Mouse (Mus musculus) thymus, postnatal 14 days (tissue): Measurements from ENCODE around the gene Simc1.
"Not testable (repeated sequence)": the region's sequence is repeated elsewhere in the genome, so short reads cannot be mapped to it uniquely, and the experiment has no call there.

Experiments
- DNase-seq: peaks from one replicate; pipeline ENCODE4 v3.0.0; 2021

Gene Simc1

DNA sequence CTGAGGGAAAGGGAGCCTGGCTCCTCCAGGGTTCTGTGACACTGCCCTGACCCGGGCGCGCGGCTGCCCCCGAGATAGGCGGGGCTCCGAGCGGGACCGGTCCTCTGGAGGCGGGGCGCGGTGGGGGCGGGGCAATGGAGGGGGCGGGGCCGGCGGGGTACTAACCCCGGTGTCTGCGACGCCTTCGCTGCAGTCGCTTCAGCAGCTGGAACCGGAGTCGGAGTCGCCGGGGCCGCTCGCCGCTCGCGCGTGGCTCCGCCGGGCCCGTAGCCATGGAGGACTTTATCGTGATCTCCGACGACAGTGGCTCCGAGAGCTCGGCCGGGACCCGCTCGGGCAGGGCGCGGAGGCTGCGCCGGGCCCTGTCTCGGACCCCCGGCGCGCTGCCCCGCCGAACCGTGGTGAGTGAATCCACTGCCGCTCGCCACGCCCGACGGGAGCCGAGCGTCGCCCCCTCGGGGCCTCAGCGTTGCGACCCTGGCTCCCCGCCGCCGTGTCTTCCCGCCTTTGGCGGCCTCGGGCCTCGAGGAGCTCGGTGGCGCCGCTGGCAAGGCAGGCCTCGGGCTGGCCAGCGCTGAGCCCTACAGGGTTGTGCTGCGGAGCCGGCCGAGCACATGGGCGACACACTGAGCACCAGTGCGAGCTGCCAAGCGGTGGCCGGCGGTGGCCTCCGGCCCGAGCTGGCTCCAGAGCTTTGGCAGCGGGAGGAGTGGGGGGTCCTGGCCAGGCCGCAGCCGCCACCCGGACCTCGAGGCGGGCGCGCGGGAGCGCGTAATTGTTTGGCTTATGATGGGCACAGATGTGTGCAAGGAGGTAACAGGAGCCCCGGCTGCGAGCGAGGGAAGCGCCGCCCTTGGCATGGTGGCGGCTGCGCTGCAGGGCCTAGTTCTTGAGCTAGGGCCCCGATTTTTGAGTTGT lies at the start of gene Simc1:
Gene Simc1, plus strand, starts transcription at position 176 of the 918 bp plus-strand sequence.
- DNase-seq, result peak; percentile 83

DNA sequence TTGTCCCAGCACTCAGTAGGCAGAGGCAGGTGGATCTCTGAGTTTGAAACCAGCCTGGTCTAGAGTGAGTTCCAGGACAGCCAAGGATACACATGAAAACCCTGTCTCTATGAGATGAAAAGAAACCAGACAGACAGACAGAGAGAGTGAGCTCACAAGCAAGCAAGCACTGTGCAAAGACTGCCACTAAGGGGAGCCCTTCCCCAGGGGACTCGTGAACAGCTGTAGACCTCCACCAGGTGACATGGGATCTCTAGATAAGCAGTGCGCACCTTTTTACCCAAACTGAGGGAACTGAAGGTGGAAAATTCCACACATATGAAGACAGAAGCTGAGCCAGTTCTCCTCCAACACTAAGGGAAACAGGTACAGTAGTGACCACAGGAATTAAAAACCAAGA lies 46.5 kb upstream of the Simc1 start:
- peak; percentile 52 for DNase-seq

DNA sequence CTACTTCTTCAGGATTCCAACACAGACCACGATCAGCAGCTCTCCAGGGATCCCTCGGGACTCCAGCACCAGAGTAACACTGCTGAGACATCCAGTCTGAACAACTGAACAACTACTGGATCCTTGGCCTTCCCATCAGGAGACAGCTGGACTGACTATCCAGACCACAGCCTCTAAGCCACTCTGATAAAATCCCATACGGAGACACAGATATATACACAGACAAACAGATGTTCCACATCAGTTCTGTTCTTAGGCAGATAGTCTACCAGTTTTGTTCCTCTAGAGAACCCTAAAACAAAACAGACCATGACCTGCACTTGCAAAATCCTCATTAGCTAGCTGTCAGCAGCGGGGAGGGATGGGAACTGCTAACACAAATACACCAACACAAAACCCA lies 44.3 kb upstream of the Simc1 start:
- DNase-seq, result no peak

DNA sequence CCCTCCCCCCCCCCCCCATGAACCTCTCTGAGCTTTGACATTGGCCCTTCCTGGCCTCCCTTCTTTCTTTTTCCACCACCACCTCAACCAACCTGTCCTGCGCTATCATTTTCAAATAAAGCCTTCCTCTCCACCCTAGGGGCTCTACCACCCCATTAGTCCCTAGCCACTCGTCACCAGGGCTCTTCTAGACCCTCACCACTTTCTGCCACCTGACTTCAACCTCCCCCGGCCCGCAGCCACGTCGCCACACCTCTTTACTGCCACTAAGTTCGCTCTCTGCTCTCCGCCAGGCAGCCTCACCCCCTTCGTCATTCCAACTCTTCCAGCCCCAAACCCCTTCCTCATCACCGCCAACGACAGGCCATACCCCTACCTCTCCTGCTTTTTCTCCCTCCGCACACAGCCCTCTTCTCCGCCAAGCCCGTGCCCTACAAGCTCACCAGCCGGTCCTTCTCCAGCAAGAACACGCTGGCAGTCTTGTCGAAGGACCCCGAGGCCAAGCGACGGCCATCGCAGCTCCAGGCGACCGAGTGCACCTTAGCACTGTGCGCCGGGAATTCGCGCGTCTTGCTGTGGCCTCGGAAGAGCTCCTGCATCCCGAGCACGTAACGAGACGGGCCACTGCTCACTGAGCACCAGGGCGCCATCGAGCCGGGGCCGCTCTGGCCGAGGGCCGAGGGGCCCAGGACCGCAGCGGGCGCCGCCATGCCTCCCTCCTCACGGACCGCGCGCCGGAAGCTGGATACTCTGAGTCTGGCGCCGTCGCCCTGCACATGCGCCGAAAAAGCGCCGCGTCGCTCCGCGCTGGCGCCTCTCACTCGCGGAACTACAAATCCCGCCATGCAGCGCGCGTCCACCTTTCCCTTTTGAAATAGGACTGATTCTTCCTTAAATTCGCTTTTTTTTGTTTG lies 35.2 kb upstream of the Simc1 start, which contains the start of gene Thoc3:
Gene Thoc3, minus strand, starts transcription at position 752 of the 914 bp plus-strand sequence.
- DNase-seq, result peak; percentile 92

DNA sequence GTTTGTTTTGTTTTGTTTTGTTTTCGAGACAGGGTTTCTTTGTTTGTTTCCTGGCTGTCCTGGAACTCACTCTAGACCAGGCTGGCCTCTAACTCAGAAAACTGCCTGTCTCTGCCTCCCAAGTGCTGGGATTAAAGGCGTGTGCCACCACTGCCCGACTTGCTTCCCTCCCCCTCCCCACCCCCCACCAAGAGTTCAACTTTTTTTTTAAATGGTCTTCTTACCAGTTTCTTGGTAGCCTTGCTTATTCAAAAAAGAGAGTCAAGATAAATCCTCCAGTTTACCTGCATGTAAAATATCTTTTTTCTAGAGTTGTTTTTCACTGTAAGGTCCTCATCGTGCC lies 34.6 kb upstream of the Simc1 start:
- no peak for DNase-seq

DNA sequence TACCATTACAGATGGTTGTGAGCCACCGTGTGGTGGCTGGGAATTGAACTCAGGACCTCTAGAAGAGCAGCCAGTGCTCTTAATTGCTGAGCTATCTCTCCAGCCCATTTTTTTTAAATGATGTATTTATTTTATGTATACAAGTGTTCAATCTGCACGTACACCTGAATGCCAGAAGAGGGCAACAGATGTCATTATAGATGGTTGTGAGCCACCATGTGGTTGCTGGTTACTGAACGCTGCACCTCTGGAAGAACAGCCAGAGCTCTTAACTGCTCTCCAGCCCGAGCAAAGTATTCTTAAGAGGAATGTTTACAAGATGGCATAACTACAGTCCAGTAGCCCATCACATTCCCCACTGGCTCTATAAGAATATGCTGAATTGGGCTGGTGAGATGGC lies 31.6 kb upstream of the Simc1 start:
- DNase-seq, result no peak

DNA sequence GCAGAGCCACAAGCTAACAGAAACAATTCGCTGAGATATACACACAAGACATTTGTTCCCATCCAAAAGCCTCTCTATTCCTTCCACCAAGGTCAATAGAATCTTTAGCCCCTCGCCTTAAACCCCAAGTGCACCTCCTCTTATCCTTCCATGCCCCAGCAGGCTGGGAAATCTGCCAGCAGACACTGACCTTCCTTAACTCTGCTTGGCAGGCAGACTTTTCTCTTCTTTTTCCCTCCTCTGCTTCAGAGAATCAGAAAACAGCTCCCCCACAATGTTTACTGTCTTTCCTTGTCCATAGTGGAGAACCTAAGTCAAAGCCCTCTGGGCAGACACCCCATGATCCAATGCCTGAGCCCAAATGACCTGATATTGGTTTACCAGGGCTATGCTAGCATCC lies 28.6 kb upstream of the Simc1 start:
- no peak for DNase-seq

DNA sequence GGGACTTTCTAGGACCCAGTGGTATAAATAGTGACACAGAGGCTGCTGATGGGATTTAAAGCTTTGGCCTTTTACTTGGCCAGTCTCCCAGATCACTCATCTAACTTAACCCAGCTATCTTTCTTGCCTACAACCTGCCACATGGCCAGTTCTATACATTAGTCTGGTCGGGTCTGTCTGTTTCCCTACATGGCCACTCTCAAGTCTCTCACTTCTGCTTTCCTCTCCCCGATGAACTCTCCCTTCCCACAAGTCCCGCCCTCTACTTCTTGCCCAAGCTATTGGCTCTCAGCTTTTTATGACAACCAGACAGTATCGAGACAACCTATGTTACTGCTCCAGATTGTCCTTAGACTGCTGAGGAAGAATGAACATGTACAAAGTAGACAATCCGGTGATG lies 27.9 kb upstream of the Simc1 start:
- no peak for DNase-seq

DNA sequence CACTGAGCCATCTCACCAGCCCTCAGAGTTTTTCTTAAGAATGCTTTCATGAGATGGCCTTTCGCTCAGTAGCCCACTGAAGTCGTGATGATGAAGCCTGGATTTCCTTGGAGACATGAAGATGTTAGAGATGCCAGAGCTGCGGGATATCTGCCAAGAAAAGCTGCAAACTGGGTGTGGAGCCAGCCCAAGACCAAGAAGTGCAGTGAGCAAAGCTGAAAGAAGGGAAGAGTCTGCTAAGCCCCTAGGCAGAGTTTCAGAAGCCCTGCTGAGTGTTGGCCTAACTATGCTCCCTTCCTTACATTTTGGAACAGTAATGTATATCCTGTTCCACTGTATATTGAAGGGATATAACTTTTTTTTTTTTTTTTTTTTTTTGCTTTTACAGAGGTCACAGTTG lies 24.3 kb upstream of the Simc1 start:
- DNase-seq, result no peak

DNA sequence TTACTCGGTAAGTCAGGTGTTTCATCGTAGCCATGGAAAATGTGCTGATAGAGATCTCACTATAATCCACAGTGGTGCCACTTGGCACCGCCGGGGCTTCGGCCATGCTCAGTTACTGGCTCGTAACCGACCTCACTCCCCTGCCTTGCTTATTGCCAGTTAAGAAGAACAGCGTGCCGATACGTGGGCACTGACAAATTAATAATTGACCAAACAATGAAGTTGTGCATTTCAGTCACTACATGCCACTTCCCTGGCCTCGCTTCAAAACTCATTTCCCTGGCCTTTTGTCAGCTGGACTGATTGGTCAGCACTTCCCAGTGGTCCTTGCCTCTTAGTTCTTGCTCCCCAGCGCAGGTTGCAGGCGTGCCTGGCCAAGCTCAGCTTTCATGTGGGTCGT lies 22.1 kb upstream of the Simc1 start:
- DNase-seq, result no peak

DNA sequence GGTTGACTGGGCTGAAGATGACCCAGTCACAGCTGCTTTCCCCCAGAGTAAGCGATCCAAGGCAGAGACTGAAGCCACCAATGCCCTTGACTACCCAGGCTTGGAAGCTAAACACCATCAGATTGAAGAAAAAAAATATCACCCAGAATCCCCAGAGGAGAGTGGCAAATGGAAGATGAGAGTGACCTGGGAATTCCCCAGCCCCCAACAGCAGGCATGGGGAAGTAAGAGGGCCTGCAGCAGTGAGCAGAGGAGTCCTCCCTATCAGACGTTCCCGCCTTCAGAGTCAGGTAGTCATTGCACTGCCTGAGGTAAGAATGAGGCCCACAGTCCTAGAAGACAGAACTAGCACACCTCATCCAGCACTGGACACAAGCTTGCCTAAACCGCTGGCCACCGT lies 13.2 kb upstream of the Simc1 start:
- DNase-seq, result no peak

DNA sequence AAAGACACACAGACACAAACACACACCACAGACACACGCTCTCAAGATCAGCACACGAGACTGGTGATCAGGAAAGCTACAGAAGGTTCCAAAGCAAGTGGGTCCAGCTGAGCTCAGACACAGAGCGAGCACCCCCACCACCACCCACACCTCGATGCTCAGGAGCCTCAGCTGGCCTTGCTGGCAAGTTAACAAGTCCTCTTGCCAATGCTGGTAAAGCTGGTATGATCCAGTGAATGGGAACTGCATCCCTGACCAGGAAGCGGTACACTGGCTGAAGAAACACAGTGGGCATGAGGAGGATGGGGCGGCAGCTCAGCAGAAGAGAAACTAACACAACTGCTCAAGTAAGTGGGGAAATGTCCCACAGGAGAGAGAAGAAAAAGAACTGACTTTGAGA lies 12.2 kb upstream of the Simc1 start:
- DNase-seq, result no peak

DNA sequence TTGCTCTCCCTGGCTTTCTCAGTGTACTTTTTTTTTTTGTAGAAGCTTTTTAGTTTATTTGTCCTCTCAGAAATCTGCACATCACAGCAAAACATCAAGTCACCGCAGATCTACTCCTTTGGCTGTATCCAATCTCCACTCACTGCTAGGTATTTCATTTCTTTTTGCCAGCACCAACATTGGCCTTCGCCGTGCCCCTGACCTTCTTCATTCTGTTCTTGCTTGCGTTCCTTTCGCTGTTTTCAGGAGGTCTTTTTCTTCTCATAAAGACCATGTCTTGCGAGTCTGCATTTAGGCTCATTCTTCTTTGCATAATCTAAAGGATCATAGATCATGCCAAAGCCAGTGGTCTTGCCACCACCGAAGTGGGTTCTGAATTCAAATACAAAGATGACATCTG lies 4.0 kb upstream of the Simc1 start:
- DNase-seq, result not testable (repeated sequence)

DNA sequence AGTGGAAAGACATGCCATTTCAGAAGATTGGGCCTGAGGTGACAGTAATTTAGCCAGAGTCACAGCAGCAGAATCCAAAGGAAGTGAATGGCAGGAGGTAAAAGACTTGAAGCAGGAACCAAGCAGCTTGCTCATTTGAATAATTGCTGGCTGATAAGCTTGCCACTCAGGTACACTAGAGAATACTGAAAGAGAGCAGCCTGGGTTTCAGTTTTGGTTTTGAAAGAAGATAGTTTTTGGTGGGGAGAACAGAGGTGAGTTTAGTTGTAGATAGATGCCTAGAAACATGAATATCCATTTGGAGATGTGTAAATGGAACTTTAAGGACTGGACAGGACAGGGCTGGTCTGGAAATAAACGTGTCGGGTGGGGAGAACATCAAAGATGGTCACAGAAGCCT lies 2.2 kb upstream of the Simc1 start:
- no peak for DNase-seq

DNA sequence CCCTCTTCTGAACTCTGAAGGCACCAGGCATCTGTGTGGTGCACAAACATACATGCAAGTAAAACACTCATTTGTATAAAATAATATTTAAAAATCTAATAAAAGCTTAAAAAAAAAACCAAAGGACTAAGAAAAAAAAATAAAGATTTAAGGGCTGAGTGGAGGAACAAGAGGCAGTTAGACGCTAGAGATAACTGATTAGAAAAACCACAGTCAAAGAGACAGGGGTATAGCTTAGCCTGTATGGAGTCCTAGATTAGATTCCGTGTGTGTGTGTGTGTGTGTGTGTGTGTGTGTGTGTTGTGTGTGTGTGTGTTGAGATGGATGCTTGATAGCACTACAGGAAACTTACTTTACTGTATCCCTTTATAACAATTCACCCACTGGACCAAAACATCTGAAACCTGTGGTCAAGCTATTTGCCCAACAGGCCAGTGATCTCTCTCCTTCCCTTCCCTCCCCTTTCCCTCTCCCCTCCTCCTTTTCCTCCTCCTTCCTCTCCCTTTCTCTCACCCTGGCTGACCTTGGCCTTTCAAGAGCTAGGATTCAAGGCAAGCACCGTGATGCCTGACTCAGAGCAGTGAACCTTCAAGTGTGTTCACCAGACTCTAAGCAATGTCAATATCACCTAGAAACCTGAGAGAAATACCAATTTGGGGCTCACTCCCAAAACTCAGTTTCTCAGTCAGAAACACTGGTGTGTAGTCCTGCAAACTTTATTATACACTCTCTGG lies 1.5 kb upstream of the Simc1 start:
- no peak for DNase-seq

DNA sequence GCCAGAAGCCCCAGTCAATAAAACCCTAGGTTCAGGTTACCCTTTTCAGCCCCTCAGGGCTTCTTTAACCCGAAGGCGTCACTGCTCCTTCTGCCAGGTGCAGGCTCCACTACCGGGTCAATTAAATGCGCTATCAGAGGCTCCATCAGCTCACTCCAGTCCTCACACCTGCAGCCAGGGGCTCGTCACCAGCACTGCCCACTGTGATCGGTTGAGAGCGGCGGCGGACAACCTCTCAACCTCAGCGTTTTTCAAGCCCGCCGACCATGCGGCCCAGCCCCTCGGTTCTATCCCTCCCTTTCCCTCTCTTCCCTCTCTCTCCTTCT lies 338 bp upstream of the Simc1 start:
- DNase-seq, result no peak

DNA sequence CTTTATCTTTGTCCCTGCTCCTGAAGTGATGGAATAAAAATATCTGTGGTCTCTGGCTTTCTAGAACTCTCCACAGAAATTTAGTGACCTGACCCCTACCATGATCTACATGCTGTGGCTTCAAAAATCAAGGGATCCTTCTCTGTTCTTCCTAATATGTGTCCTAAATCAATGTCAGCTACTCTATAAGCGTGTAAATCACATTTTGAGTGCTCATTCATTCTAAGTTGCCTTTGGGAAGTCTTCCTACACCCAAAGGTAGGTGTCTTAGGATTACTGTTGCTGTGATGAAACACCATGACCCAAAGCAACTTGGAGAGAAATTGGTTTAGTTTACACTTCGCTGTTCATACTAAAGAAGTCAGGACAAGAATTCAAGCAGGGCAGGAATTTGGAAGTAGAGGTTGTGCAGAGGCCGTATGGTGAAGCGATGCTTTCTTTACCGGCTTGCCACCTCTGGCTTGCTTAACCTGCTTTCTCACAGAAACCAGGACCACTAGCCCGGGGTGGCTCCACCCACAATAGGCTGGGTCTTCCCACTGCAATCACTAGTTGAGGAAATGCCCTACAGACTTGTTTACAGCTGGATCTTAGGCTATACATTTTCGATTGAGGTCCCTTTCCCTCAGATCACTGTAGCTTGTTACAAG lies 1.2 kb downstream of the Simc1 start:
- peak; percentile 16 for DNase-seq

DNA sequence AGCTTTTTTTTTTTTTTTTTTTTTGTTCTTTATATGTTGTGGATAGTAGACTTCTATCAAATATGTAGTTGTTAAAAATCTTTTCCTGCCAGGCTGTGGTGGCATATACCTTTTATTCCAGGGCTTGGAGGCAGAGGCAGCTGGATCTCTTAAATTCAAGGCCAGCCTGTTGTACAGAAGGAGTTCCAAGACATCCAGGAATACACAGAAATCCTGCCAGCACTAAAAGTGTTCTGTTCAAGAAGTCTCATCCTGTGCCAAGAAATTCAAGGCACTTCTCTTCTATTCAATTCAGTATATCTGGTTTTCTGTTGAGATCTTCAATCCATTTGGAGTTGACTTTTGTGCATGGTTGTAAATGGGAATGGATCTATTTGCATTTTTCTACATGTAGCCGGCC lies 2.3 kb downstream of the Simc1 start:
- no peak for DNase-seq

DNA sequence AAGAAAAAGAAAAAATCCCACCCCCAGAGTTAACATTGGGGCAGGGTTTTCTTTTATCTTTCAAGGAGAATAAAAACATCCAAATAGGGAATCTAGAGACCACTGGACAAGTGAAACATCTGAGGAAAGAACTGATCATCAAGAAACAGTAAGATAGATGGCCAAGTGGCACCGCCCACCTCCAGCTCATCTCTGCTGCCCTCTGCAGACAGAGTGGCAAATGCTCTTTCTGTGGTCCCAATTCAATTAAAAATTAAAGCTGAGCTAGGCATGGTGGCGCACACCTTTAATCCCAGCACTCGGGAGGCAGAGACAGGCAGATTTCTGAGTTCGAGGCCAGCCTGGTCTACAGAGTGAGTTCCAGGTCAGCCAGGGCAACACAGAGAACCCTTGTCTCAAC lies 16.6 kb downstream of the Simc1 start:
- peak; percentile 49 for DNase-seq

DNA sequence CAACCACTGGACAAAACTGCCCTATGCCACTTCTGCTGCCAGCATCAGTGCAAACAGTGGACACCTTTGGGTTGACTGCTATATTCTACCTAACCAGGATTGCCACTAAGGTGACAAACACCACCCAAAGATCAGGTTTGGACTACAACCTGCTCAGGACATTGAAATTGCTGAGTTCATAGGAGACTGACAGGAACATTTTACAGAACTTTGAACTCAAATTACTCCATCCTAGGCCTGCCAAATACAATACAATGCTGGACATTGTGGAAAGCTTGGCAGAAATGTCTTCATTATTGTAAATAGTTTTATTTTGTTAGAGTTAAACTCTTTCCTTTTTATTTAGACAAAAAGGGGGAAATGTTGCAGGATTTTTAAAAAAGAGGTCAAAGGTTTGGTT lies 17.6 kb downstream of the Simc1 start:
- DNase-seq, result no peak

DNA sequence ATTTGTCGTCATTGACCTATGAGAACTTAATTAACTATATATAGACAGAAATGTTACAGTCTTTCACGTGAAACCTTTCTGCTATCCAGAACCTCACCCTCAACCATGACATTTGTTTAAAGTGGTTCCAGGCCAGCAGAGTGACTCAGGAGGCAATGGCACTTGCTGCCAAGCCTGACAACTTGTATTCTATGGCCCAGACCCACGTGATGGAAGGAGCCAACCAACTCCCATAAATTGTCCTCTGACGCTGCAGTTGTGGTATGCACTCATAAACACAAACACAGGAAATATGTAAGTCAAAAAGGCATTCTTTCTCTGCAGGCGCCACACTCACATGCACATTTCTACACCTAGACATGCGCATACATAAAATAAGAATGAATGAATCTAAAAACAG lies 23.6 kb downstream of the Simc1 start:
- no peak for DNase-seq

DNA sequence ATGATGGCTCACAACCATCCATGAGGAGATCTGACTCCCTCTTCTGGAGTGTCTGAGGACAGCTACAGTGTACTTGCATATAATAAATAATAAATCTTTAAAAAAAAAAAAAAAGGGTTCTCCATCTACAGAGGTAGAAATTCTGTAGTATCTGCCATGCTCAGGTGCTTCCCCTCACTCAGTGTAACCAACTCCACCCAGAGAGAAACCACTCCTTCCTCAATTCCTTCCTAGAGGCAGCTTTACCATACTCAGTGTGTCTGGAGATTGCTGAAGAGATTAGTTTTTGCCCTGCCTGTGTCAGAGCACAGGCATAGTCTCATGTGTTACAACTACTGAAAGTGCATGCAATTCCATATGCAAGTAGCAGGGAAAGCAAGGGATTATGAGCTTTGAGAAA lies 28.6 kb downstream of the Simc1 start:
- no peak for DNase-seq

DNA sequence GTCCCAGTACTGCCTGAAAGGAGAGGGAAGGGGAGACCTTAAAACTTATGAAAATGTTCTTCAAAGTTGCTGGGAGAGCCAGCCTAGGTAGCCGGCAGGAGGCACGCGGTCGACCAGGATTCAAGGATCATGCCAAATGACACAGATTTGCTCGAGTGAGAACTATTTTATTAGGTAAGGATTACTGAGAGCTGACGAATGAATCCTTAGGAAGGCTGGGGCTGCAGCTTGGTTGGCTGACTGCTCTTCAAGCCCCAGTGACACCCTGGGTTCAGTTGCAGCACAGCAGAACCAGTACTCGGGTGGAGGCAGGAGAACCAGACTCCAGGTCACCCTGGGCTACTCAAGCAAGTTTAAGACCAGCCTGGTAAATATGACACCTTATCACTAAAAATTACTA lies 44.5 kb downstream of the Simc1 start:
- no peak for DNase-seq
